Mouse (Mus musculus) G1E (cell line): Measurements from ENCODE around the gene Otoa.

Source experiments
- CTCF ChIP-seq: IDR thresholded peaks from 2 replicates; pipeline ENCODE4 v1.5.1; 2012; ENCODE audit warnings: low read depth, low read length, inconsistent platforms, mixed read lengths
- GATA2 ChIP-seq: IDR thresholded peaks from 2 replicates; pipeline ENCODE4 v1.6.1; 2012; ENCODE audit warnings: low read depth, low read length, inconsistent platforms, borderline replicate concordance
- POLR2AphosphoS5 ChIP-seq: IDR thresholded peaks from 2 replicates; pipeline ENCODE4 v1.6.1; 2012; ENCODE audit warnings: low read depth, low read length, inconsistent platforms; ENCODE audit not compliant: insufficient replicate concordance
- TAL1 ChIP-seq: conservative IDR thresholded peaks from 2 replicates; pipeline ENCODE4 v1.6.1; 2012; ENCODE audit warnings: low read depth, low read length, inconsistent platforms, mixed read lengths

DNA sequence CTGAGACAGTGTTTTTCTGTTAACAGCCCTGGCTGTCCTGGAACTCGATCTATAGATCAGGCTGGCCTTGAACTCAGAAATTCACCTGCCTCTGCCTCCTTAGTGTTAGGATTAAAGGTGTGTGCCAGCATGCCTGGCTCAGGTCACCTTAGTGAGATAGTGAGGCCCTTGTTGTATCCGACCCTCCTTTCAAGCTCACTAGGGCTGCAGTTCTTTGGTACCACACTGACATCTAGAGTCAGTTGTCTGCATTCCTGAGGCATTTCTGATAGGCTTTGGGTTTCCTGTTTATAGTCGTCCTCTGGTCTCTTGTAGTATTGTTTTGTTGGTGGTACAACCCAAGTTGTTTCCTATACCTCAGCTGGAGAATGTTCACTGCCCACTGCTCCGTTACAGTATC is 17.1 kb upstream of the Otoa start:
- TF ChIP-seq CTCF (no peak), POLR2AphosphoS5 (no peak), GATA2 (no peak), TAL1 (no peak)
